Mouse (Mus musculus) cerebellum, adult (tissue): ENCODE results near the gene Arrdc4.

Experiments
- ATAC-seq: cut with Nextera tagmentation; 2 replicates; pipeline ENCODE4 v1.9.2; 2017; ENCODE audit warnings: mild to moderate bottlenecking, moderate library complexity, mixed read lengths; ENCODE audit not compliant: insufficient number of reproducible peaks, low FRiP score, low TSS enrichment

Gene Arrdc4

GRCm38 (mm10) chr7:68712928-68713327 lies 36.1 kb downstream of the Arrdc4 start:
- no peak for ATAC-seq

GRCm38 (mm10) chr7:68712425-68712824 lies 36.6 kb downstream of the Arrdc4 start:
- no peak for ATAC-seq

- ATAC-seq: no peak
Measured at GRCm38 (mm10) chr7:68709319-68709573, 39.8 kb downstream of the Arrdc4 start.

- no peak for ATAC-seq
Measured at GRCm38 (mm10) chr7:68708563-68709318, 40.3 kb downstream of the Arrdc4 start.

GRCm38 (mm10) chr7:68705162-68705561 lies 43.9 kb downstream of the Arrdc4 start:
- no peak for ATAC-seq

GRCm38 (mm10) chr7:68697313-68697712 lies 51.7 kb downstream of the Arrdc4 start:
- no peak for ATAC-seq

GRCm38 (mm10) chr7:68696908-68697307 lies 52.1 kb downstream of the Arrdc4 start:
- ATAC-seq: 0 out of 2 replicates have a peak, but pooled peaks have one; percentile 10

- ATAC-seq: no peak
Measured at GRCm38 (mm10) chr7:68696446-68696845, 52.6 kb downstream of the Arrdc4 start.

- no peak for ATAC-seq
Measured at GRCm38 (mm10) chr7:68692731-68693130, 56.3 kb downstream of the Arrdc4 start.

- ATAC-seq: no peak
Measured at GRCm38 (mm10) chr7:68691454-68691853, 57.6 kb downstream of the Arrdc4 start.

- ATAC-seq: no peak
Measured at GRCm38 (mm10) chr7:68687140-68687611, 61.9 kb downstream of the Arrdc4 start.
